Mouse (Mus musculus) E14TG2a.4 (cell line): ENCODE measurements at regions not wholly inside any gene's neighbourhood (a gene's known extent, or its start where the extent isn't known, plus 50 kb on each side); places are given as distances from the start of the nearest gene placed in this dataset.

ENCODE experiments used
- CTCF ChIP-seq: conservative IDR thresholded peaks from 2 replicates; pipeline ENCODE4 v1.5.1; 2014; ENCODE audit warnings: low read length
- NANOG ChIP-seq: IDR thresholded peaks from 2 replicates; pipeline ENCODE4 v1.6.1; 2014; ENCODE audit warnings: borderline replicate concordance, low read length, mixed read lengths
- POU5F1 ChIP-seq: IDR thresholded peaks from 2 replicates; pipeline ENCODE4 v1.6.1; 2014; ENCODE audit warnings: low read length, borderline replicate concordance

DNA sequence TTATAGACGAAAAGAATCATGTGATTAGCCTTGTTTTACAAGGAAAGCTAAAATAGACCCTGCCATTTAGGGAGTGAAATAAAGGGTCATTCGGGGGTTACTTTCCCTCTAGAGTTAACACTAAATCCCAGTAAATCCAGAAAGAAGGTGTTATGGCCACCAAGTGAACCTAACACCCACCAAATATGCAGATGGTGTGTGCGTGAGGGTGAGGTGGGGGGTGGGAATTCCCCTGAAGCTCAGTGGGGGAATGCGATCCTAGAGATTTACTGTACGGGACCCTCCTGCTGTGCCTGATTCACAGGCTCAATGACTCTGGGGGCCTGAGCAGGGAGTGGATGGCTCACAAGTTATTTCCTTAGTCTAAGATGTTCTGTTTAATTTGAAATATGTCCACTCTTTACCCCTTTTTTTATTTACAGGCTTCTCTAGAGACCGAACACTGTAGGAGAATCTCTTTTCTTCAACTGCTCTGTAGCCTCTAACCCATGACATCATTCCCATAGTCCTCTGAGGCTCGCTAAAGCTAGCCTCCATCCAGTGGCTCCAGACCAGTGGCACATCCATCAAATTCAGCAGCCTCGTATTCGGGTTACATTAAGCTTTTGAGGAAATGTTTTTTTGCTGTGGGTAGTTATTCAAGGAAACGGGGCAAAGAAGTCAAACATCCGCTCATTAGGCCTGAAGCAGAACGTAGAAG, 265.0 kb downstream of the C1d start:
- TF ChIP-seq CTCF (no peak), POU5F1 (no peak), NANOG (no peak)
